Mouse (Mus musculus) heart, embryonic 16.5 days (tissue): ENCODE results near the gene Cldn19. TPM values are rescaled to one million over a fixed set of nuclear protein-coding genes. Genes with fewer than 3 reads are reported as not detected.
"Not testable (repeated sequence)": the region's sequence is repeated elsewhere in the genome, so short reads cannot be mapped to it uniquely, and the experiment has no call there.

Experiments
- ATAC-seq: fragments of 200-750 bp; cut with Nextera tagmentation; replicated peaks from 2 replicates; pipeline ENCODE4 v1.8.0; 2017; ENCODE audit warnings: moderate number of reproducible peaks; ENCODE audit not compliant: insufficient read depth, low FRiP score; ENCODE audit errors: extremely low read depth
- H3K27ac ChIP-seq: fragments of 300-500 bp; sonication (generic); 2 replicates; pipeline ENCODE4 v1.5.1; 2014; ENCODE audit warnings: mild to moderate bottlenecking, low read length, control low read depth, moderate library complexity
- H3K27me3 ChIP-seq: fragments of 300-500 bp; sonication (generic); 2 replicates; pipeline ENCODE4 v1.6.1; 2014; ENCODE audit warnings: low read length, mixed read lengths; ENCODE audit not compliant: control insufficient read depth, insufficient read depth
- H3K36me3 ChIP-seq: fragments of 300-500 bp; sonication (generic); 2 replicates; pipeline ENCODE4 v1.6.1; 2014; ENCODE audit not compliant: control insufficient read depth, insufficient read depth
- H3K4me1 ChIP-seq: fragments of 300-500 bp; sonication (generic); 2 replicates; pipeline ENCODE4 v1.6.1; 2014; ENCODE audit warnings: low read length, mixed read lengths; ENCODE audit not compliant: control insufficient read depth, insufficient read depth
- H3K4me2 ChIP-seq: fragments of 300-500 bp; sonication (generic); 2 replicates; pipeline ENCODE4 v1.6.1; 2014; ENCODE audit warnings: low read depth, mild to moderate bottlenecking, control low read depth, low read length
- H3K4me3 ChIP-seq: fragments of 300-500 bp; sonication (generic); 2 replicates; pipeline ENCODE4 v1.5.1; 2014; ENCODE audit warnings: mild to moderate bottlenecking, control low read depth, low read length
- H3K9ac ChIP-seq: fragments of 300-500 bp; sonication (generic); 2 replicates; pipeline ENCODE4 v1.6.1; 2014; ENCODE audit warnings: low read length, control low read depth
- H3K9me3 ChIP-seq: fragments of 300-500 bp; sonication (generic); replicated peaks from 2 replicates; pipeline ENCODE4 v1.6.1; 2016; ENCODE audit warnings: low read length; ENCODE audit not compliant: control insufficient read depth
- WGBS: fragments of 180-500 bp; shearing (Covaris S2); extraction: QIAGEN DNeasy Blood & Tissue Kit; methylation state at CpG from one replicate; pipeline ENCODE4 v1.1.7; 2014; 5-methylcytosine and 5-hydroxymethylcytosine counted together
- polyA plus RNA-seq: library from polyadenylated mRNA; unstranded; fragments of >200 nt; fragmentation: Nextera tagmentation; extraction: Ambion mirVana; gene quantifications from 2 replicates; pipeline ENCODE4 v1.2.1, GENCODE M21; 2015

Gene Cldn19
- polyA plus RNA-seq, 1 experiment from 2014 or later, result not detected

- WGBS, result 44% methylated on average over 3 of the region's 3 CpGs
- no peaks in the 10 kb centered on the region for H3K27me3 ChIP-seq
Observed at GRCm38 (mm10) chr4:119263459-119263858, 8.2 kb downstream of the Cldn19 start.

GRCm38 (mm10) chr4:119266606-119267005 lies 11.4 kb downstream of the Cldn19 start:
- peaks cover 11% of the 10 kb centered on the region; the same call in 1 of the 2 replicates for H3K36me3 ChIP-seq
- no peaks in the 10 kb centered on the region for H3K4me1 ChIP-seq
- H3K9me3 ChIP-seq, result no peaks in the 10 kb centered on the region
- H3K9ac ChIP-seq, result no peak overlapping the region
- no peak for ATAC-seq
- no peaks in the 10 kb centered on the region for H3K27me3 ChIP-seq
- H3K27ac ChIP-seq, result no peak overlapping the region
- WGBS, result 71% methylated on average over 13 of the region's 13 CpGs
- H3K4me2 ChIP-seq, result no peak overlapping the region
- no peak overlapping the region for H3K4me3 ChIP-seq

More at GRCm38 (mm10) chr4:119263459-119263858, 8.2 kb downstream of the Cldn19 start:
- Histone ChIP-seq H3K4me2 (no peak overlapping the region), H3K9ac (no peak overlapping the region), H3K4me3 (no peak overlapping the region), H3K4me1 (no peaks in the 10 kb centered on the region), H3K36me3 (no peaks in the 10 kb centered on the region), H3K9me3 (no peaks in the 10 kb centered on the region), H3K27ac (no peak overlapping the region)
- ATAC-seq, result no peak

GRCm38 (mm10) chr4:119274627-119275026 lies 19.4 kb downstream of the Cldn19 start:
- Histone ChIP-seq H3K4me2 (no peak overlapping the region), H3K27ac (peak overlapping the region; percentile 69)
- ATAC-seq, result 0 out of 2 replicates have a peak, but pooled peaks have one; percentile 55

GRCm38 (mm10) chr4:119275226-119275625 lies 20.0 kb downstream of the Cldn19 start:
- Histone ChIP-seq H3K9me3 (no peaks in the 10 kb centered on the region), H3K27me3 (no peaks in the 10 kb centered on the region), H3K27ac (peak overlapping the region; percentile 69), H3K4me1 (peaks cover 3% of the 10 kb centered on the region; the same call in 1 of the 2 replicates), H3K36me3 (peaks cover 59% of the 10 kb centered on the region), H3K9ac (no peak overlapping the region), H3K4me3 (no peak overlapping the region), H3K4me2 (no peak overlapping the region)
- ATAC-seq, result peak; percentile 72; the same call in 1 of the 2 replicates
- 65% methylated on average over 2 of the region's 2 CpGs for WGBS

More at GRCm38 (mm10) chr4:119274627-119275026, 19.4 kb downstream of the Cldn19 start:
- H3K9ac ChIP-seq, result no peak overlapping the region
- WGBS, result 69% methylated on average over 1 of the region's 1 CpGs
- peaks cover 56% of the 10 kb centered on the region for H3K36me3 ChIP-seq
- H3K9me3 ChIP-seq, result no peaks in the 10 kb centered on the region
- H3K4me3 ChIP-seq, result no peak overlapping the region
- H3K27me3 ChIP-seq, result no peaks in the 10 kb centered on the region
- H3K4me1 ChIP-seq, result peaks cover 3% of the 10 kb centered on the region; the same call in 1 of the 2 replicates

GRCm38 (mm10) chr4:119275726-119276125 lies 20.5 kb downstream of the Cldn19 start:
- no peak overlapping the region for H3K9ac ChIP-seq
- ATAC-seq, result no peak
- peaks cover 59% of the 10 kb centered on the region for H3K36me3 ChIP-seq
- peak overlapping the region; percentile 69 for H3K27ac ChIP-seq
- no peaks in the 10 kb centered on the region for H3K9me3 ChIP-seq
- no peaks in the 10 kb centered on the region for H3K27me3 ChIP-seq
- no peak overlapping the region for H3K4me2 ChIP-seq
- 70% methylated on average over 2 of the region's 2 CpGs for WGBS
- H3K4me1 ChIP-seq, result peaks cover 3% of the 10 kb centered on the region; the same call in 1 of the 2 replicates
- H3K4me3 ChIP-seq, result no peak overlapping the region

GRCm38 (mm10) chr4:119278784-119279183 lies 23.6 kb downstream of the Cldn19 start:
- ATAC-seq, H3K4me2 ChIP-seq, H3K4me1 ChIP-seq, H3K27me3 ChIP-seq, H3K9ac ChIP-seq, H3K4me3 ChIP-seq, H3K27ac ChIP-seq, H3K9me3 ChIP-seq: not testable (repeated sequence)
- 90% methylated on average over 15 of the region's 15 CpGs for WGBS
- peaks cover 61% of the 10 kb centered on the region for H3K36me3 ChIP-seq

- Histone ChIP-seq H3K4me1 (peaks cover 22% of the 10 kb centered on the region), H3K4me2 (no peak overlapping the region), H3K9ac (no peak overlapping the region), H3K36me3 (peaks cover 38% of the 10 kb centered on the region), H3K27ac (no peak overlapping the region), H3K4me3 (no peak overlapping the region), H3K27me3 (no peaks in the 10 kb centered on the region), H3K9me3 (no peaks in the 10 kb centered on the region)
- WGBS, result 83% methylated on average over 1 of the region's 1 CpGs
- ATAC-seq, result no peak
Observed at GRCm38 (mm10) chr4:119284861-119285260, 29.6 kb downstream of the Cldn19 start.

GRCm38 (mm10) chr4:119285336-119285735 lies 30.1 kb downstream of the Cldn19 start:
- H3K4me3 ChIP-seq, result no peak overlapping the region
- no peaks in the 10 kb centered on the region for H3K9me3 ChIP-seq
- H3K27me3 ChIP-seq, result no peaks in the 10 kb centered on the region
- H3K27ac ChIP-seq, result no peak overlapping the region
- ATAC-seq, result no peak
- no peak overlapping the region for H3K9ac ChIP-seq
- H3K4me2 ChIP-seq, result no peak overlapping the region
- H3K36me3 ChIP-seq, result peaks cover 34% of the 10 kb centered on the region
- WGBS, result 60% methylated on average over 2 of the region's 2 CpGs
- H3K4me1 ChIP-seq, result peaks cover 24% of the 10 kb centered on the region

GRCm38 (mm10) chr4:119291921-119292320 lies 36.7 kb downstream of the Cldn19 start:
- ATAC-seq, result no peak
- Histone ChIP-seq H3K27me3 (no peaks in the 10 kb centered on the region), H3K9ac (peak overlapping the region; percentile 94), H3K4me2 (peak overlapping the region; percentile 88), H3K9me3 (no peaks in the 10 kb centered on the region), H3K4me1 (peaks cover 35% of the 10 kb centered on the region), H3K36me3 (peaks cover 9% of the 10 kb centered on the region; the same call in 1 of the 2 replicates), H3K27ac (no peak overlapping the region), H3K4me3 (peak overlapping the region; percentile 95)
- WGBS, result 87% methylated on average over 1 of the region's 1 CpGs
